Mouse (Mus musculus) midbrain, embryonic 15.5 days (tissue): ENCODE data around the gene Myl6b. TPM values are rescaled to one million over a fixed set of nuclear protein-coding genes. Genes with fewer than 3 reads are reported as not detected.

Experiments used
- ATAC-seq: fragments of 200-750 bp; cut with Nextera tagmentation; replicated peaks from 2 replicates; pipeline ENCODE4 v1.8.0; 2017; ENCODE audit warnings: moderate TSS enrichment
- H3K27ac ChIP-seq: fragments of 300-500 bp; sonication (generic); 2 replicates; pipeline ENCODE4 v1.5.1; 2015; ENCODE audit warnings: mild to moderate bottlenecking, inconsistent platforms
- H3K27me3 ChIP-seq: fragments of 300-500 bp; sonication (generic); replicated peaks from 2 replicates; pipeline ENCODE4 v1.6.1; 2015; ENCODE audit warnings: inconsistent platforms
- H3K36me3 ChIP-seq: fragments of 300-500 bp; sonication (generic); replicated peaks from 2 replicates; pipeline ENCODE4 v1.6.1; 2015; ENCODE audit warnings: inconsistent platforms
- H3K4me1 ChIP-seq: fragments of 300-500 bp; sonication (generic); 2 replicates; pipeline ENCODE4 v1.6.1; 2015; ENCODE audit warnings: inconsistent platforms
- H3K4me2 ChIP-seq: fragments of 300-500 bp; sonication (generic); 2 replicates; pipeline ENCODE4 v1.6.1; 2015; ENCODE audit warnings: inconsistent platforms, mild to moderate bottlenecking, moderate library complexity
- H3K4me3 ChIP-seq: fragments of 300-500 bp; sonication (generic); 2 replicates; pipeline ENCODE4 v1.5.1; 2015; ENCODE audit warnings: mild to moderate bottlenecking, inconsistent platforms
- H3K9ac ChIP-seq: fragments of 300-500 bp; sonication (generic); 2 replicates; pipeline ENCODE4 v1.6.1; 2015; ENCODE audit warnings: mild to moderate bottlenecking, inconsistent platforms
- H3K9me3 ChIP-seq: fragments of 300-500 bp; sonication (generic); 2 replicates; pipeline ENCODE4 v1.6.1; 2016; ENCODE audit warnings: inconsistent platforms
- WGBS: fragments of 180-500 bp; shearing (Covaris S2); methylation state at CpG from one replicate; pipeline ENCODE4 v1.1.7; 2015; ENCODE audit warnings: mixed read lengths; 5-methylcytosine and 5-hydroxymethylcytosine counted together
- polyA plus RNA-seq: library from polyadenylated mRNA; unstranded; fragments of >200 nt; fragmentation: Nextera tagmentation; extraction: Ambion mirVana; gene quantifications from 2 replicates; pipeline ENCODE4 v1.2.1, GENCODE M21; 2015

Myl6b gene
- 5.4 and 5.7 TPM in 2 replicates for polyA plus RNA-seq

DNA sequence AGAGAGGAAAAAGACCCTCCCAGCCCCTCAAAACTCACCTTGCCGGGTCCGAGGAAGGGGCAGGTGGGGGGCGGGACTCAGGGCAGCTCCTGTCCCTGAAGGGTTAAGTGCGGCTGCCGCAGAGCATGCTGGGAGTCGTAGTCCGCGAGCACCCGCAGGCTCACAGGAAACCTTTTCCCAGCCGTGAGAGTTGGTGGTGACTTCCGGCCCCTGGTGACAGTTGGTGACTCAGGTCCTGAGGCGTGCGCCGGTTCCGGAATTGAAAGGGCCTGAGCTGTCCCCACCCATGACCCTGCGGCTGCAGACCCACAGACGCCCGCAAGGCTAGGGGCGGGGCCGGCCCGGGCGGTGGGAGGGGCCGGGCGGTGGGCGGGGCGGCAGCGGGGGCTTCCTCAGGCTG is at the start of gene Myl6b:
Gene Myl6b, minus strand, starts transcription at position 96 of the 400 bp plus-strand sequence.
- Histone ChIP-seq H3K4me2 (peak within 1 kb of the TSS; percentile 83), H3K27me3 (no peaks in the 10 kb centered on the region), H3K9ac (peak within 1 kb of the TSS; percentile 43), H3K4me3 (peak within 1 kb of the TSS; percentile 77), H3K9me3 (no peaks in the 10 kb centered on the region), H3K36me3 (no peaks in the 10 kb centered on the region), H3K27ac (peak within 1 kb of the TSS; percentile 72), H3K4me1 (peaks cover 21% of the 10 kb centered on the region)
- peak; percentile 80 for ATAC-seq
- WGBS: under 1% methylated on average over 27 of the region's 27 CpGs

DNA sequence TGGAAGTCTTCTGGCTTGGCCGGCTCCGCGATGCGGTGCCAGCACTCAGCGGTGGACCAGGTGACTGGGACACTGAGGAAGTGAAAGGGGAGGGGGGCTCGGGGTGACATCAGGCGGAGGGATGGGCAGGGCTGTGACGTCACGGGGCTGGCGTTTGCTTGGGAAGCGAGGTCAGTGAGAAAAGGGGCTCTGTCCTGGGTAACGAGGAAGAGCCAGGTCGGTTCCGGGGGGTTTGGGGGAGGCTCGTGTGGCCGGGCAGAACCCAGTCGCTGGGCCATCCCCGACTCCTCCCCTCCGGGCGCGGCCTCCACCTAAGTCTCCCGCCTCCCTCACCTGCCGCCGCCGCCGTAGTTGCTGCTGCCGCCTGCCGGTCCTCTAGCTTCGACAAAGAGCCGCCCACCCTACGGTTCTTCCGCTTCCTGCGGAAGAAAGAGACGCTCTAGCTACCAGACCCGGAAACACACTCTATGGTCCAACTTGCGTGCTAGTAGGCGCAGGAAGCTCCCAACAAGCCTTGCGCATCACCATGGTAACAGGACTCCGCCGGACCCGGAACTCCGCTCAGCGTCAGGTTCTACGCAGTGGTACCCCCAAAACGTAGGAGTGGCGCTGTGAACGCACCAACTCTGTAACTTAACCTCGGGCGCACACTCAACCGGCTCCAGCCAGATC is 49.0 kb upstream of the Myl6b start, which contains the start of gene Zc3h10:
Gene Zc3h10, minus strand, starts transcription at position 414 of the 672 bp plus-strand sequence.
- no peaks in the 10 kb centered on the region for H3K9me3 ChIP-seq
- H3K27me3 ChIP-seq: no peaks in the 10 kb centered on the region
- WGBS: under 1% methylated on average over 49 of the region's 50 CpGs
- H3K9ac ChIP-seq: peak within 1 kb of the TSS; percentile 76
- ATAC-seq: peak; percentile 88
- H3K4me1 ChIP-seq: peaks cover 18% of the 10 kb centered on the region
- peak within 1 kb of the TSS; percentile 68 for H3K4me3 ChIP-seq
- H3K27ac ChIP-seq: peak within 1 kb of the TSS; percentile 97
- H3K4me2 ChIP-seq: peak within 1 kb of the TSS; percentile 71
- peaks cover 20% of the 10 kb centered on the region for H3K36me3 ChIP-seq

DNA sequence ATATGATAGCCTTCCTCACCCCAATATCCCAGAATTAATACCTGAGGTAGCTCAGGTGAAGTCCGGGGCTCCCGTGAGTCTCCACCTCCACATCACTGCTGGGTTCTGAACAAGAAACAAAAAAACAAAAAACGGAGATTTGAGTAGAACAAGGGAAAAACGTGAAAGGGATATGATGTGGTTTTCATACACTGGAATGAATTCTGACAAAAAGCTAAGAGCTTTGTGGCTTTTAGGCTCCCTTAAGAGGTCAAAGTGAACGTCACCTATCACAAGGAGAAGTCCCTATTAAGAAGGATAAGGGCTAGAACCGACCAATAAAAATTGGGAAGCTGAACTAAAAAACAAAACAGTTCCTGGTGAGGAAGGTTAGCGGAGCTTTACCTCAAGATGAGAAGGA is 48.3 kb upstream of the Myl6b start:
- Histone ChIP-seq H3K9me3 (no peaks in the 10 kb centered on the region), H3K4me3 (peak overlapping the region; percentile 68), H3K27me3 (no peaks in the 10 kb centered on the region), H3K27ac (peak overlapping the region; percentile 97), H3K36me3 (peaks cover 25% of the 10 kb centered on the region), H3K9ac (peak overlapping the region; percentile 67), H3K4me1 (peaks cover 18% of the 10 kb centered on the region), H3K4me2 (peak overlapping the region; percentile 71)
- WGBS: 23% methylated on average over 7 of the region's 7 CpGs
- ATAC-seq: no peak

DNA sequence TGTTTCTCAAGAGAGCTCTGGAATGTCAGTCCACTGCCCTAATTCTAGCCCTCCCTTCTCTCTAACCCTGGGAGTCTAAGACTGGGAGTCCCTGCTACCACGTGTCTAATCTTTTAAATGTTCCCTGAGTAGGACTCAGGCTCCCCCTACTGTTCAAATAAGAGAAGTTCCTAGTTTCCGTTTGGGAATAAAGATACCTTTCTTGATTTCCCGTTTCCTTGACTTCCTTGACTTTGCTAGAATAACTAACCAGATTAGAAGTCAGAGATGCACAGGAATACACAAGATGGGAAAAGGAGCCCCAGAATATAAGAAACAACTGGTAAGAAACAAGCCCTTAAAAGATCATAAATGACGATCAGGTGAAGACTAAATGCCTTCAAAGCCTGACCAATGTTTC is 47.9 kb upstream of the Myl6b start:
- peak overlapping the region; percentile 97 for H3K27ac ChIP-seq
- peak overlapping the region; percentile 67; the same call in 1 of the 2 replicates for H3K9ac ChIP-seq
- no peaks in the 10 kb centered on the region for H3K27me3 ChIP-seq
- H3K9me3 ChIP-seq: no peaks in the 10 kb centered on the region
- H3K4me2 ChIP-seq: peak overlapping the region; percentile 71
- peaks cover 18% of the 10 kb centered on the region for H3K4me1 ChIP-seq
- ATAC-seq: no peak
- 20% methylated on average over 4 of the region's 4 CpGs for WGBS
- H3K4me3 ChIP-seq: peak overlapping the region; percentile 68
- peaks cover 25% of the 10 kb centered on the region for H3K36me3 ChIP-seq

DNA sequence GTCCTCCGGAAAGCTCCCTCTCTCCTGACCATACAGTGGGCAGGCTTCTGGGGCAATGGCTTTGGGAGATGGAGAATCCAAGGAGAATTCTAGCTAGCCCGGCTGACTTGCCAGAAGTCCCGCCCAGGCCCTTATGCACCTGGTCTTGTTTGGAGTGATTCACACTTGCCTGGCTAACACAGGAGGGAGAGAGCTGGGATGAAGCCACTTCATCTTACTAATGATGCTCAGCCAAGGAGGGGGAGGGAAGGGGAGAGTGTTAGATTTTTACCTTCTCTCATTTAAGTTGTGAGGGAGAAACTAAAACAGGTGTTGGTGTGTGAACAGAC is 47.0 kb upstream of the Myl6b start:
- Histone ChIP-seq H3K27ac (no peak overlapping the region), H3K4me2 (no peak overlapping the region), H3K4me1 (peaks cover 18% of the 10 kb centered on the region), H3K4me3 (no peak overlapping the region), H3K27me3 (no peaks in the 10 kb centered on the region), H3K9me3 (no peaks in the 10 kb centered on the region), H3K36me3 (peaks cover 25% of the 10 kb centered on the region), H3K9ac (no peak overlapping the region)
- ATAC-seq: no peak
- WGBS: 97% methylated on average over 3 of the region's 3 CpGs

DNA sequence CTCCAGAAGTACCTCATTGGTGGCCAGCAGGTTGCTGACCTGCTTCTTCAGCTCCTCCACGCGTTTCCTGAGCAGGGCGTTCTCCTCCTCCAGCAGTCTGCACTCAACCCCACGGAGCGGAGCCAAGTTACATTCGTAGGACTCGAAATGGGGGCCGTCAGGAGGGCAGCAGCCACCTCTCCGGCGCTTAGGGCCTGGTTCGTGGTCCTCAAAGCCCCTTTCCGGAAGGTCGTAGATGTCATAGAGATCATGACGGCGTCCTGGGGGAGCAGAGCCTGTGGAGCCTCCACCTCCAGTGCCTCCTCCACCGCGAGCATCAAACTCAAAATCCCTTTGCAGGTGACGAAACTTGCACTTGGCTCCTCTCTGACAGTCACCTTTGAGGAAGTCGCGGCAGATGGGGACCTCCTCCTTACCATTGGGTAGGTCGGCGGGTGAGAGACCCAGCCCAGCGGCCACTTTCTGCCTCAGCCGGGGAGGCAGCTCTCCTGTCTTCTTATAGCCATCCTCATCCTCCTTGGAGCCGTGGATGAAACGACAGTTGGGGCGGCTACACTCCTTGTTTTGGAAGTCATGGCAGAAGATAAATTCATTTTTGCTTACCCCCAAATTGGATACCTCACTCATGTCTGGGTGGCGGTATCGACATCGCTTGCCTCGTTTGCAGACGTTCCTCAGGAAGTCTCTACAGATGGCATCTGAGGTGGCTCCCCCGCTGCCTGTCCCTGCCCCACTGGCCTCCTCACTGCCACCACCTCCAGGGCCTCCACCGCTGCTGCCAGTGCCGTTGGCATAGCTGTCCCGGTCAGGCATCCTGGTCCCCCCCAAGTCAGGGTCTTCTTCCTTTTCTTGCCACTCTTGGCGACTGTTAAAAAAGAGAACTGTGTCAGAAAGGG is 46.4 kb upstream of the Myl6b start:
- Histone ChIP-seq H3K4me1 (peaks cover 18% of the 10 kb centered on the region), H3K27ac (no peak overlapping the region), H3K9me3 (no peaks in the 10 kb centered on the region), H3K36me3 (peaks cover 25% of the 10 kb centered on the region), H3K4me2 (no peak overlapping the region), H3K9ac (no peak overlapping the region), H3K27me3 (no peaks in the 10 kb centered on the region), H3K4me3 (no peak overlapping the region)
- WGBS: 96% methylated on average over 37 of the region's 37 CpGs
- ATAC-seq: no peak

DNA sequence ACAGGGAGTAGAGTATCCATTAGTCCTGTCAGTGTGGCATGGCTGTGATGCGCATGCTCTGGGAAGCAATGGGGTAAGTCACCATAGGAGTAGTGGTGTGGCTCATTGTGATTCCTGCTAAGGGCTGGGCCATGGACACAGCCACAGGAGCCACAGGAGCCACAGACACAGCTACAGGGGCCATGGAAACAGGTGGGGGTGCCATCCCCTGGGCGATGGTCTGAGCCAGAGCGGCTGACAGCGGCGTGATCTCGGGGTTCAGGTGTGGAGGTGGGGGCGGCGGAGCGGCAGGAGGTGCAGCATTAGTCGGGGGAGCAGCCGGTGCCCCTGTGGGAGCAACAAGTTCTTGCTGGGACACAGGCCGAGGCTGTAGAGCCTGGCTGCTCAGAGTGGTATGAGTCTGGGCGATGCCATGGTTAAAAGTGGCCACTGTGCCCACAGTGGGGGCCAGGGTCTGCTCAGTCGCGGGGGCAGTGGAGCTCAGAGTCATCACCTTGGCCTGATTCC is 45.7 kb upstream of the Myl6b start:
- 98% methylated on average over 15 of the region's 15 CpGs for WGBS
- no peak for ATAC-seq
- H3K4me1 ChIP-seq: peaks cover 18% of the 10 kb centered on the region
- H3K27me3 ChIP-seq: no peaks in the 10 kb centered on the region
- H3K9me3 ChIP-seq: no peaks in the 10 kb centered on the region
- H3K4me2 ChIP-seq: no peak overlapping the region
- H3K36me3 ChIP-seq: peaks cover 25% of the 10 kb centered on the region
- no peak overlapping the region for H3K9ac ChIP-seq
- H3K27ac ChIP-seq: no peak overlapping the region
- H3K4me3 ChIP-seq: no peak overlapping the region

DNA sequence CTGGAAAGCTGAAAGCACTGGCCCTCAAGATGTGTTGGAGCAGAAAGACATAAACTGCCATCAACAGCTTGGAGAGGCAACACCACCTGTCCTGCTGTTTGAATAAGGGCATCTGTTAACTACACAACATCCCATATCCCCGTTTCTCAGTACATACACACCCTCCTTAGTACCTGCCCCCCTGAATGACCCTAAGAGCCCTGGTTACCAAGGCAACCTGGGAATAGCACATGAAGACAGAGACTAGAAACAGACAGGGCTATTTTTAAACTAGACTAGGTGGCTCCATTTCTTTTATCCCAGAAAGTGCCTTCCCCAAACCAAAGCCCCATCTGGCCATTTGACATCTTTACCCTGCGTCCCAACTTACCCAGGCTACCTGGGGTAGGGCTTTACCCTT is 44.6 kb upstream of the Myl6b start:
- Histone ChIP-seq H3K4me3 (no peak overlapping the region), H3K27ac (no peak overlapping the region), H3K4me2 (no peak overlapping the region), H3K36me3 (peaks cover 25% of the 10 kb centered on the region), H3K4me1 (peaks cover 18% of the 10 kb centered on the region), H3K9ac (no peak overlapping the region), H3K9me3 (no peaks in the 10 kb centered on the region), H3K27me3 (no peaks in the 10 kb centered on the region)
- no peak for ATAC-seq
- WGBS: 85% methylated on average over 2 of the region's 2 CpGs

DNA sequence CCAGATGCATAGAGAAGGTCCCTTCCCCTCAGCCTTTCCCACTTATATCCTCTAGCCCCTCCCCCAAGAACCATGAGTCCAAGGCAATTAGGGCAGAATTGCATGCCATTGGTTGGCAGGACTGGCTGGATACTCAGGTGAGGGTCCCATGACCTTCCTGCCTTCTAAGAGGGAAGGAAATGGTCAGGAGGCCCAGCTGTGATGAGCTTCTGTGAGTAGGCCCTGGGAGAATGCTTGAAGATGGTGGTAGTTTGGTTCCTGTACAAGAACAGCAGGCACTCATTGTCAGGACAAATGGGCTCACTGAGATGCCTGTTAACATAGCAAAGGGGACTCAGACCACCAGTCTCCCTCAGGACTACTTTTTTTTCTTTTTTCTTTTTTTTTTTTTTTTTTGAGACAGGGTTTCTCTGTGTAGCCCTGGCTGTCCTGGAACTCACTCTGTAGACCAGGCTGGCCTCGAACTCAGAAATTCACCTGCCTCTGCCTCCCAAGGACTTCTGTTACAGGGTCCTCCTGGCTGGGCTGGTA is 39.9 kb upstream of the Myl6b start:
- Histone ChIP-seq H3K27me3 (no peaks in the 10 kb centered on the region), H3K9ac (no peak overlapping the region), H3K4me3 (no peak overlapping the region), H3K27ac (no peak overlapping the region), H3K36me3 (peaks cover 6% of the 10 kb centered on the region; the same call in 1 of the 2 replicates), H3K4me2 (no peak overlapping the region), H3K9me3 (no peaks in the 10 kb centered on the region), H3K4me1 (peaks cover 7% of the 10 kb centered on the region)
- ATAC-seq: no peak
- 86% methylated on average over 1 of the region's 1 CpGs for WGBS

DNA sequence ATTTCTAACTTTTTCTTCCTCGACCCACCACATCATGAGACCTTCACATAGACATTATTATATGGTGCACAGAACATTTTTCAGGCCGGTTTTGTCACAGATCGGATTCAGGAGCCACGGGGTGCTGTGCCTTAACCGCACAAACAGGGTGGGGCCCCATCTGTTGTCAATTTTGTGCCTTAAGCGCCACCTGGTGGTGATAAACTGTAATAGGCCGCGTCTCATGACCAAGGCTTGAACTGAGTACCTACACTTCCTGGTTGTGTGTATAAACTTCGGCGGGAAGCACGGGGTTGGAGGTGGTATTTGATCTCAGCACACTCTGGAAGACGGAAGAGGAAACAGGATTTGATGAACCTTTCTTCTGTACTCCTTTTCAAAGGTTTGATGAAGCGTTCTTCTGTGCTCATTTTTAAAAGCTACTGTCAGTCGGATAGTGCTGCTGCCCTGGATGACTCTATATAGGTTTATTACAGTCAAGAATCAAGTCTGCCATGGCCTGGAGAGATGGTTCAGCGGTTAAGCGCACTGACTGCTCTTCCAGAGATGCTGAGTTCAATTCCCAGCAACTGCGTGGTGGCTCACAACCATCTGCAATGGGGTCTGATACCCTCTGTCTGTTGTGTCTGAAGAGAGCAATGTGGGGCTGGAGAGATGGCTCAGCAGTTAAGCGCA is 37.9 kb upstream of the Myl6b start:
- no peaks in the 10 kb centered on the region for H3K27me3 ChIP-seq
- no peak overlapping the region for H3K27ac ChIP-seq
- no peak overlapping the region for H3K9ac ChIP-seq
- ATAC-seq: peak; percentile 91
- H3K4me1 ChIP-seq: peaks cover 7% of the 10 kb centered on the region
- no peaks in the 10 kb centered on the region for H3K36me3 ChIP-seq
- H3K4me2 ChIP-seq: peak overlapping the region; percentile 48
- H3K4me3 ChIP-seq: peak overlapping the region; percentile 25
- 17% methylated on average over 18 of the region's 18 CpGs for WGBS
- no peaks in the 10 kb centered on the region for H3K9me3 ChIP-seq

DNA sequence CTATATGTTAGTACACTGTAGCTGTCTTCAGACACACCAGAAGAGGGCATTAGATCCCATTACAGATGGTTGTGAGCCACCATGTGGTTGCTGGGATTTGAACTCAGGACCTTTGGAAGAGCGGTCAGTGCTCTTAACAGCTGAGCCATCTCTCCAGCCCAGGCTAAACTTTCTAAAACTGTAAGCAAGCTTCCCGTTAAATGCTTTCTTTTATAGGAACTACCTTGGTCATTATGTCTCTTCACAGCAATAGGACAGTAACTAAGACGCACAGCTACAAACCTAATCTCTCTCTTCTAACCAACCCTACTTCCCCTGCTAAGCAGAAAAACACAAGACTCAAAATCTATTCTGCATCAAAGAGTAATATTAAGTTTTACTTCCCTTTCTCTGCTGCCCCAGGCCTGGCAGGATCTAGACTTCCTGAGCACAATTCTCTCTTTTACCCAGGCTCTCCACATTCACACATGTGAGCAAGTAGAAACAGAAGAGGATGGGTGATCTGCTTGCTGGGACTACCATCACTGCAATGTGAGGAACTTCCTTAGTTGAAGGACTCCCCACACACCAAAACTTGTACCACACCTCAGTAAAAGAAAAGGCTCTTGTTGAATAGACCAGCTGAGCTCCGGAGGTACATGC is 37.3 kb upstream of the Myl6b start:
- H3K4me2 ChIP-seq: peak overlapping the region; percentile 48
- H3K4me3 ChIP-seq: peak overlapping the region; percentile 25
- no peaks in the 10 kb centered on the region for H3K36me3 ChIP-seq
- H3K27ac ChIP-seq: no peak overlapping the region
- H3K4me1 ChIP-seq: peaks cover 7% of the 10 kb centered on the region
- H3K9me3 ChIP-seq: no peaks in the 10 kb centered on the region
- no peak; the same call in 1 of the 2 replicates for ATAC-seq
- H3K27me3 ChIP-seq: no peaks in the 10 kb centered on the region
- H3K9ac ChIP-seq: no peak overlapping the region
- 70% methylated on average over 4 of the region's 4 CpGs for WGBS
